In genomic region chr4:132259248-132259647, GRCm38 (mm10) we compare ENCODE assay signal across 11 mouse cellular contexts. TPM values are rescaled to one million over a fixed set of nuclear protein-coding genes. Genes with fewer than 3 reads are reported as not detected.
DNase-seq lines count a peak whose midpoint lies in the region; ATAC-seq and TF ChIP-seq lines count a peak whose summit lies in the region.
"Had no signal": no experiment of that assay in that cellular context is flagged by ENCODE, and none has a peak within 500 bp of the region (broad histone marks: within the 10 kb centered on the region; RNA-seq: fewer than 3 reads in every experiment).

No protein-coding gene starts in this region.

- peak overlapping the region; percentile 85 for H3K4me2 ChIP-seq in liver, embryonic 13.5 days
- H3K4me2 ChIP-seq in heart, postnatal 0 days (ENCODE audit: low read depth, low read length) = peak overlapping the region; percentile 63; the same call in 1 of the 2 replicates
- peak overlapping the region; percentile 96 for H3K4me2 ChIP-seq in myocyte (ENCODE audit: low read depth)

- H3K4me1 ChIP-seq in heart, adult 2 months (ENCODE audit: control insufficient read depth, insufficient read depth, low read length) = peaks cover 4% of the 10 kb centered on the region
- H3K4me1 ChIP-seq in liver, embryonic 13.5 days (replicated peaks) = peaks cover 71% of the 10 kb centered on the region
- H3K4me1 ChIP-seq in heart, postnatal 0 days (ENCODE audit: control insufficient read depth, insufficient read depth) = peaks cover 10% of the 10 kb centered on the region

- peaks cover 6% of the 10 kb centered on the region; the same call in 1 of the 2 replicates for H3K36me3 ChIP-seq in heart, adult 2 months (ENCODE audit: control insufficient read depth, insufficient read depth, low read length)
- 0 out of 2 replicates have a peak, but pooled peaks cover 8% of the 10 kb centered on the region for H3K36me3 ChIP-seq in liver, embryonic 13.5 days
- H3K36me3 ChIP-seq in heart, postnatal 0 days (replicated peaks; ENCODE audit: control insufficient read depth, insufficient read depth, low read length) = no peaks in the 10 kb centered on the region
- no peaks in the 10 kb centered on the region for H3K36me3 ChIP-seq in myocyte (ENCODE audit: control insufficient read depth, insufficient read depth)

- H3K27ac ChIP-seq in heart, adult 2 months = peak overlapping the region; percentile 92
- H3K27ac ChIP-seq in liver, embryonic 13.5 days = peak overlapping the region; percentile 94
- peak overlapping the region; percentile 98 for H3K27ac ChIP-seq in heart, postnatal 0 days (ENCODE audit: low read depth)

- TF ChIP-seq POLR2A in heart, adult 2 months (IDR thresholded peaks at IDR 0.05; ENCODE audit: insufficient read depth, low read depth, low read length) = peak; percentile 16; the same call in 1 of the 2 replicates
- TF ChIP-seq POLR2A in myocyte (IDR thresholded peaks at IDR 0.05; ENCODE audit: insufficient read length, low read depth) = no peak

- peak overlapping the region; percentile 13 for H3K9ac ChIP-seq in heart, adult 2 months (ENCODE audit: low read depth, low read length)
- peak overlapping the region; percentile 97 for H3K9ac ChIP-seq in liver, embryonic 13.5 days
- peak overlapping the region; percentile 97 for H3K9ac ChIP-seq in heart, postnatal 0 days (replicated peaks; ENCODE audit: low read depth, low read length)

- DNase-seq in heart, adult 2 months = no peak
- DNase-seq in heart, postnatal 14 days = no peak
- no peak for DNase-seq in liver, embryonic 13.5 days
- DNase-seq in liver = no peak
- DNase-seq in heart, postnatal 0 days (ENCODE audit: low spot score) = no peak
- no peak for DNase-seq in adrenal gland, postnatal 25 days
- no peak for DNase-seq in spleen, adult 18-20 months
- DNase-seq: adrenal gland, adult 2 months; gastrocnemius, postnatal 10 days had no signal

- H3K4me3 ChIP-seq in heart, adult 2 months = no peak overlapping the region; the same call in 1 of the 2 replicates
- peak overlapping the region; percentile 89 for H3K4me3 ChIP-seq in liver, embryonic 13.5 days (replicated peaks)
- peak overlapping the region; percentile 89; the same call in 1 of the 2 replicates for H3K4me3 ChIP-seq in heart, postnatal 0 days (ENCODE audit: low read depth, low read length)
- H3K4me3 ChIP-seq in myocyte = no peak overlapping the region

- H3K9me3 ChIP-seq in liver, embryonic 13.5 days (replicated peaks) = no peaks in the 10 kb centered on the region
- no peaks in the 10 kb centered on the region for H3K9me3 ChIP-seq in heart, postnatal 0 days (replicated peaks; ENCODE audit: control insufficient read depth, low read length)

- no peaks in the 10 kb centered on the region for H3K27me3 ChIP-seq in heart, adult 2 months (ENCODE audit: control insufficient read depth, insufficient read depth, low read length)
- no peaks in the 10 kb centered on the region for H3K27me3 ChIP-seq in liver, embryonic 13.5 days
- no peaks in the 10 kb centered on the region for H3K27me3 ChIP-seq in heart, postnatal 0 days (ENCODE audit: control insufficient read depth, insufficient read depth, low read length)
- no peaks in the 10 kb centered on the region for H3K27me3 ChIP-seq in myocyte (ENCODE audit: control insufficient read depth, insufficient read depth, insufficient read length)

- no peak overlapping the region for H3ac ChIP-seq in myocyte (ENCODE audit: control insufficient read depth, insufficient read length)

- WGBS in heart, adult 2 months = 44% methylated on average over 4 of the region's 4 CpGs
- 75% methylated on average over 4 of the region's 4 CpGs for WGBS in liver, embryonic 13.5 days (ENCODE audit: insufficient replicate concordance)
- WGBS in heart, postnatal 0 days = 32% methylated on average over 4 of the region's 4 CpGs

- ATAC-seq in liver, embryonic 13.5 days (ENCODE audit: low read depth) = no peak
- ATAC-seq in heart, postnatal 0 days (ENCODE audit: insufficient read depth, low read depth) = no peak

- no peak for TF ChIP-seq CTCF in heart, adult 2 months (IDR thresholded peaks at IDR 0.05)
- no peak for TF ChIP-seq CTCF in heart, postnatal 0 days (IDR thresholded peaks at IDR 0.05; ENCODE audit: low read depth)

- peaks cover 1% of the 10 kb centered on the region for H3K79me2 ChIP-seq in heart, adult 2 months (replicated peaks; ENCODE audit: control insufficient read depth, insufficient read depth, low read length)
- peaks cover 69% of the 10 kb centered on the region for H3K79me2 ChIP-seq in myocyte (ENCODE audit: control insufficient read depth, insufficient read depth)

- intact Hi-C loops in heart, adult 2 months (cut with DNase I) = no loop called here
- intact Hi-C loops in heart, postnatal 14 days (cut with DNase I) = no loop called here

- TF ChIP-seq EP300 in heart, adult 2 months (IDR thresholded peaks at IDR 0.05; ENCODE audit: insufficient read depth, low read depth, low read length) = no peak
- TF ChIP-seq EP300 in heart, postnatal 0 days (IDR thresholded peaks at IDR 0.05; ENCODE audit: low read depth) = no peak

TF ChIP-seq in myocyte, 11 proteins besides CTCF, POLR2A, EP300 and RAD21:
- TF ChIP-seq REST (IDR thresholded peaks at IDR 0.05; ENCODE audit: insufficient read depth, insufficient read length) (no peak), E2F4 (IDR thresholded peaks at IDR 0.05; ENCODE audit: insufficient read depth) (no peak), TCF12 (IDR thresholded peaks at IDR 0.05; ENCODE audit: insufficient read depth, poor library complexity, severe bottlenecking) (no peak), SRF (IDR thresholded peaks at IDR 0.05; ENCODE audit: control insufficient read depth, insufficient read length, low read depth) (no peak), MYOD1 (IDR thresholded peaks at IDR 0.05; ENCODE audit: control insufficient read depth in 1 of 3, insufficient read length in 2 of 3, low read depth in 2 of 3) (no peak), USF1 (IDR thresholded peaks at IDR 0.05; ENCODE audit: low read depth) (no peak), MYOG (IDR thresholded peaks at IDR 0.05; ENCODE audit: control insufficient read depth in 1 of 3, insufficient read depth in 1 of 3, insufficient read length in 2 of 3, low read depth in 2 of 3) (no peak), MAX (IDR thresholded peaks at IDR 0.05; ENCODE audit: low read depth) (no peak)

RNA-seq across cellular contexts. Expression of gene Gmeb1, which starts 2.2 kb away (rescaled TPM):
- total RNA-seq in heart, adult 2 months (2021) = 10 to 100 TPM in 1 of 2 experiments, 1 to 10 TPM in 1; 8.5 to 10.0 TPM
- 7.7 and 9.5 TPM in 2 replicates for polyA plus RNA-seq in heart, adult 2 months (2012; rRNA removed)
- 10 to 100 TPM; 12.7 to 13.9 TPM for total RNA-seq in heart, postnatal 14 days (2021)
- 16.9 and 17.3 TPM in 2 replicates for polyA plus RNA-seq in liver, embryonic 13.5 days (2015; fragmentation: Nextera tagmentation; extraction: Ambion mirVana)
- 7.6 and 12.4 TPM in 2 replicates for total RNA-seq in heart, postnatal 0 days (2014; rRNA removed; ENCODE audit: low replicate concordance)
- 16.4 and 17.0 TPM in 2 replicates for polyA plus RNA-seq in heart, postnatal 0 days (2015; fragmentation: Nextera tagmentation; extraction: Ambion mirVana)
- 11.7 TPM for polyA plus RNA-seq in myocyte (2012; fragmentation: generic; extraction: Trizol)
- total RNA-seq in adrenal gland, postnatal 25 days (2021) = 20.3 and 21.8 TPM in 2 replicates

RNA-seq across cellular contexts. Expression of gene Taf12, which starts 14.9 kb away (rescaled TPM):
- total RNA-seq in heart, adult 2 months (2021) = 10 to 100 TPM; 29.8 to 34.6 TPM
- polyA plus RNA-seq in heart, adult 2 months (2012; rRNA removed) = 16.1 and 25.1 TPM in 2 replicates
- total RNA-seq in heart, postnatal 14 days (2021) = 10 to 100 TPM; 25.8 to 27.7 TPM
- 53.3 and 62.2 TPM in 2 replicates for polyA plus RNA-seq in liver, embryonic 13.5 days (2015; fragmentation: Nextera tagmentation; extraction: Ambion mirVana)
- total RNA-seq in heart, postnatal 0 days (2014; rRNA removed; ENCODE audit: low replicate concordance) = 7.5 and 8.4 TPM in 2 replicates
- polyA plus RNA-seq in heart, postnatal 0 days (2015; fragmentation: Nextera tagmentation; extraction: Ambion mirVana) = 30.5 and 34.2 TPM in 2 replicates
- 26.6 TPM for polyA plus RNA-seq in myocyte (2012; fragmentation: generic; extraction: Trizol)
- total RNA-seq in adrenal gland, postnatal 25 days (2021) = 29.1 and 30.4 TPM in 2 replicates

RNA-seq across cellular contexts. Expression of gene Rab42, which starts 43.9 kb away (rescaled TPM):
- total RNA-seq in heart, adult 2 months (2021) = 1 to 10 TPM in 1 of 2 experiments, under 1 TPM in 1; 0.73 to 1.1 TPM
- polyA plus RNA-seq in heart, adult 2 months (2012; rRNA removed) = 3.8 and 4.2 TPM in 2 replicates
- total RNA-seq in heart, postnatal 14 days (2021) = under 1 TPM; 0.39 to 0.76 TPM
- polyA plus RNA-seq in liver, embryonic 13.5 days (2015; fragmentation: Nextera tagmentation; extraction: Ambion mirVana) = 0.44 and 1.2 TPM in 2 replicates
- 1.2 TPM in 1 of 2 replicates, not detected in the other for total RNA-seq in heart, postnatal 0 days (2014; rRNA removed; ENCODE audit: low replicate concordance)
- polyA plus RNA-seq in heart, postnatal 0 days (2015; fragmentation: Nextera tagmentation; extraction: Ambion mirVana) = 2.9 and 3.9 TPM in 2 replicates
- 0.30 TPM for polyA plus RNA-seq in myocyte (2012; fragmentation: generic; extraction: Trizol)
- total RNA-seq in adrenal gland, postnatal 25 days (2021) = 1.8 TPM in 1 of 2 replicates, not detected in the other
- total RNA-seq: common myeloid progenitor, adult 5-6 weeks had no signal

RNA-seq across cellular contexts. Expression of gene Ythdf2, which starts 47.1 kb away (rescaled TPM):
- 10 to 100 TPM; 26.8 to 27.5 TPM for total RNA-seq in heart, adult 2 months (2021)
- 9.7 and 17.7 TPM in 2 replicates for polyA plus RNA-seq in heart, adult 2 months (2012; rRNA removed)
- 10 to 100 TPM; 30.6 to 34.6 TPM for total RNA-seq in heart, postnatal 14 days (2021)
- 40.3 and 48.5 TPM in 2 replicates for polyA plus RNA-seq in liver, embryonic 13.5 days (2015; fragmentation: Nextera tagmentation; extraction: Ambion mirVana)
- 28.7 and 43.3 TPM in 2 replicates for total RNA-seq in heart, postnatal 0 days (2014; rRNA removed; ENCODE audit: low replicate concordance)
- 48.1 and 52.4 TPM in 2 replicates for polyA plus RNA-seq in heart, postnatal 0 days (2015; fragmentation: Nextera tagmentation; extraction: Ambion mirVana)
- 20.7 TPM for polyA plus RNA-seq in myocyte (2012; fragmentation: generic; extraction: Trizol)
- 50.8 and 51.0 TPM in 2 replicates for total RNA-seq in adrenal gland, postnatal 25 days (2021)

Comparison
In these comparisons a context has a peak if more than half of its experiments do, and no peak if none do; other contexts are left out.
1. H3K4me3 ChIP-seq: peak in liver, embryonic 13.5 days (single experiment) and heart, postnatal 0 days (single experiment); none in heart, adult 2 months (single experiment) and myocyte (single experiment).
2. H3K9ac ChIP-seq: peak in every context shown above with its lines; median percentile 97 in liver, embryonic 13.5 days; 97 in heart, postnatal 0 days; 13 in heart, adult 2 months.
3. Peak in every context shown above with its lines, with median percentiles within 50 percentile points of each other: H3K27ac ChIP-seq and H3K4me2 ChIP-seq.